Mouse (Mus musculus) cerebellum, postnatal 4 days (tissue): ENCODE results near the gene Gabbr2.
A peak's percentile ranks its signal among the peaks of the same experiment; 100 is the strongest.

ENCODE experiments used
- DNase-seq, 2 experiments: peaks; one replicate each; pipeline ENCODE4 v3.0.0; 2022; ENCODE audit warnings: low spot score in 2 of 2, mixed read lengths in 1 of 2

Gabbr2 gene

DNA sequence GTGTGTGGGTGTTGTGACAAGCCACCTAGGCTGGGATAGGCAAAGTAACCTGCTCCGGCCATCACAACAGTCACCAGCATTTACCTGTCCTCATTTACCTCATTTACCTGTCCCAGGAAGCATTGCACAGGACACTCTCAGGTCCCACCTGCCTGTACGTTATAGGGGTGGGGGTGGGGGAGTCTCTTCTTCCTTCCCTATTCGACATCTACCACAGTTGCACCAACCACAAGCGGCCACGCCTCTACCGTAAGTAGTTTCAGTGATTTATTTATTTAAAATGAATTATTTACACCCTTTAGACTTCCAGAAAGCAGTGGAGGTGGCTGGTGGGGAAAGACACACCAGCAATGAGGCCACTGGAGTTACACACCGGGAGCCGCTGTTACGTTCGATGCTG lies 123.9 kb downstream of the Gabbr2 start:
- no peak for DNase-seq

DNA sequence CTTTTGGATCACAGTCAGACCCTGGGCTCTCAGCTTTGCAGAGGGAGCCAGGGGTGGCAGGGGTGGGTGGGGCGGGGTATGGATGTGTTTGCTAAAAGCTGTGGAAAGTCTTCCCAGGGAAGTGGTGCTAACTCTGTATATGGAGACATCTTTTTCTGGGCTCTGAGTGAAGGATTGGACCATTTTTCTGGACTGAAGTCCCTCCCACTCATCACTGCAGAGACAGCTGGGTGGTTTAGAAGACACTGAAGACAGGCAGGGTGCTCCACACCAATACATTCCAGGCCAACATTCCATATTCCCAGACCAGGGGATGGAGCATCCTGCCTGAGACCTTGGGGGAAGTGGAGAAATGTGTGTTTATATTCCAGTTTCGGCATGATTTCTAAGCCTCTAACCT lies 125.6 kb downstream of the Gabbr2 start:
- no peak for DNase-seq

DNA sequence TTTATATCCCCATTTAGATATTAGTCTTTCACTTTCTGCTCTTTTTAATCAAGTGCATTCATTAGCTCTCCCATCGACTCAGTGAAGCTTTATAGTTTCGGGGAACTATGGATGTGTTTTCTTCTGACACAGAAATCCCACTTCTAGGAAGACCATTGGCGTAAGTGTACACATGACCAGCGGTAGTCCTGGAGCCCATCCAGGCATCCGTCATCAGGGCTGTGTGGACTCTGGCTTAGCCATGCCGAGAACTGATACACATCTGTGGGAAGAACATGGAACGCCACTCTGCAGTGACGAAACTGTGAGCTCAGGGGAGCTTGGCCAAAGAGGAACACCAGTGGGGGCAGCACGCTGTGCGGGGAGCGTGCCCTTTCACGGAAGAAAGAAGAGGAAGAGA lies 128.0 kb downstream of the Gabbr2 start:
- no peak for DNase-seq

DNA sequence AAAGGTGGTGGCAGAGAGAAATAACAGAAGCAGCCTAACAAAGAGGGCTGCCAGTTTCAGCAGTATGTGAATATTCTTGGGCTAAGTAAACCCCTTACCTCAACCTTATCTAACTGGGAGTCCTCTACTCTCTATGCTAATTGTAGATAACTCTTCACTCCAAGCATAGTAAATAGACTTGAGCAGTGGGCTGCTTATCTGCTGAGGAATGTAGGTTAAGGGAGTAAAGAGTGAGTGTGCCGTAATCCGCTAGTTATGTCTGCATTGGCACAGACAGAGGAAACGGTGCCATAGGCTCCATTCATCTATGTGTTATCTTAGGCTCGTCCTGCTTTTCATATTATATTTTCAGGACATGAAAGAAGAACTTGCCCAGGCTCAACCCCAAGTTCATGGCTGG lies 129.0 kb downstream of the Gabbr2 start:
- no peak for DNase-seq

DNA sequence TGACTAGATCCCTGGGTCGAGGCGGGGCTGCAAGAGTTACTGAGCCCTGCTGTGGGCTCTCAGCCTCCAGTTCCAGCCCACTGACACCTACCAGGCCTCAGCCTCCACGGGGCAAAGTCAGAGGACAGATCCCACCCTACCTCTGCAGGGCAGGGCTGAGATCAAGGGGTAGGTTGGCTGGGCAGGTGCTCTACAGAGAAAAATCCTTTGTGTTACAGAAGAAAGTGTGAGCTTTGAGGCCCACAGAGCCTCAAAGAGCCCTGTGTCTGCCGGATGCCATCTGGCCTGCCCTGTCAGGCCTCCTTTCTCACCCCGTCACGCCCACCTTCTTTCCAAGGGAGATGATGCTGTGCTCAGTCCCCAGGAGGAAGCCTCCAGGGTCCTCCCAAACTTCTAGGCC lies 131.1 kb downstream of the Gabbr2 start:
- no peak for DNase-seq

DNA sequence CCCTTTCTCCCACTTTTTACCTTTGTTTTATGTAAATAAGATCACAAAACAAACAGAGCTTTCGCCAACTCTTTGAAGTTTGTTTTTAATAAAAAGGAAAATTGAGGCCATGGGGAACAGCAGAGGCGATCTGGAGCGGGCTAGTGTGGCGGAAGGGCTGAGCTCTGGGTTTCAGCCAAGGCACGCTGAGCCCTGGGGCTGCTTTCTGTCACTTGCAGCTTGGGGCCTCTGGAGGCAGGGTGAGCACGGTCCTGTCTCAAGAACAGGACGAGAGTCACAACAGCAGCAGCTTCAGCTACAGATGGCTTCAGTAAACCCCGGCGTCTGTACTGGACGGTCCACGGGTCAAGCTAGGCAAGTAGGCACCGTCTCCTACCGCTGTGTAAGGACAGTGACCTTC lies 132.8 kb downstream of the Gabbr2 start:
- peak; percentile 39 to 75 for DNase-seq

DNA sequence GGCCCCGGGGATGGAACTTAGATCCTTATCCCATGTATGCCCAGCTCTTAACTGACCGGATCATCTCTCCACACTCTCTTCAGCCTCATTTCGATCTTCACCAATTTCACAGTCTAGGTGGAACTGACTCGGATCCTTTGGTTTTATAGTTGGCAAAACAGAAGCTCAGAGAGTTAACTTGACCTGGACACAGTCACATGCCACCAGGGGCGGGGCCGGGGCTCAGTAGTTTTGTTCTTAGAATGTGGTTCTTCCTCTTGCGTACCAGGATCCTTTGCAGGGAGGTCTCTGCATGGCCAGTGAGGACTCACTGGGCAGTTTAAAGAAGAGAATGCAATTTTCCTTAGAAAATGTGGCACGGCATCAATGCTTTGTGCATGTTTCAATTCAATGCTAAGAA lies 135.5 kb downstream of the Gabbr2 start:
- DNase-seq = no peak

DNA sequence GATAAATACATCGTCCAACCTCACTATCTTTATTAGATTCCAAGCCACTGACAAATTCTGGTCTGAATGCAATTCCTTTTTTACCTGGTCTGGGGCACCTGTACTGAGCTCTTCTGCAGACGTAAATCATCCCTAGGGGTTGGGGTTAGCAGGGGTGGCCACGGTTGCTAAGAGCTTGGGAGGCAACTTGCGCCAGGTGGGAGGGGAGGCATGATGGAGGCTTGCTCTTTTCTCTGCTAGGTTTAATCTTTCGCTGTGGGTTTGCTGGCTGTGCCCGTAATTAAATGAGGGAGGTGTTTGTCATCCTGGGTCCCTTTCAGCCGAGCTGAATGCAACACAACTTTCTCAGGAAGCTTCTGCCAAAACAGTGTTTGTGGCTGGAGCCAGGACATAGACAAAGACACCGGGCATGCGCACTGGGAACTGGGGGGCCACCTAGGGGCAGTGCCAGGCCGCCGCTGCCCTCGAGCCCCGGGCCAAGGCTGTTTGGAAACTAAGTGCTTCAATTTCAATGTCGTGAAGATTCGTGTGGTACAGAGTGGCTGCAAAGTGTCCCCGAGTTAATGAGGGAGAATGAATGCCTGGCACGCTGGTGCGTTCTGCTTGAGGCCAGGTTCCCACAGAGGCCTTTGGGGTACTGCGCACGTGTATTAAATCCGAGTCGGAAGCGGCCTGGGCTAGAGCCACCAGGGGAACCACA lies 136.8 kb downstream of the Gabbr2 start:
- DNase-seq = peak; percentile 52 to 66

DNA sequence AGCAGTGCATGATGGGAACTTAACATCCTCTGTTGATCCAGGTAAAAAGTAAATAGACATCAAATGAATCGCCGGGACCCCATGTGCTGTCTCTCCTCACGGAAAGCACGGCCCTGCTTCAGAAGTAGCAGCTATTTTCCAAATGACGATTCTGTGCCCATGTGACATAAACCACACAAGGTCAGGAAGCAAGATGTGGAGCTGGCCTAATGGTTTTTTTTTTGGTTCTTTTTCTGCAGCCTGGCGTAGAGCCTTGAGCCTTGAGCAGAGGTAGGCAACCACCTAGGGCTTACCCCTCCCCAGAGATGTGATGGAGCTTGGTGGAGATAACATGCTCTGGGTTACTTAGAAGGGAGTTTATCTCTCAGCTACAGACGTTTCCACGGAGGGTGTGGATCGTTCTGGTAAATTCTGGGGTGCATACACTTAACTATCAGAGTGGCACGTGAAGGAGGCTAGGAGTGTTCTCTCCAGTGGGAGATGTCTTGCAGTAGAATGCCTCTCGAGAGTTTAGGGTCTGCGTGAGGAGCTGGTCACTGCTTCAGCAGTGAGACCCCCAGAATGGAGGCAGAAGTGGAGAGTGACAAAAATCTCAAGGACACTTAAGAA lies 137.7 kb downstream of the Gabbr2 start:
- no peak for DNase-seq

DNA sequence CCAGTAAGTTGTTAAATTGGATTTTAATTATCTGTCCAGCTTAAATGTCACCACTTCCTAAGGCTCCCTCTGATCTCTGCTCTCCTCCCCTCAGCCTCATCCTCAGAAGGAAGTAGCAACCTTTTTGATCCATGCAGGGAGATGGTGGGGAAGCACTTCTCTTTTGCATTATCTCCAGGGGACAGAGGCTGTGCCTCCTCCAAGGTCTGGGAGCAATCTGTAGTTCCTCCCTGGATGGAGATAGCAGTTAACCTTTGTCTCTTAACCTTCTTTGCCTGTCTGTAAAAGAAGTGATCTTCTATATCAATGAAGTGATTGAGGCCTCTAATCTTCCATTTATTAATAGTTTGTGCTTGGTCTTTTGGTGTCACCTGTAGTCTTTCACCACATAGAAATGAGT lies 143.9 kb downstream of the Gabbr2 start:
- no peak for DNase-seq

DNA sequence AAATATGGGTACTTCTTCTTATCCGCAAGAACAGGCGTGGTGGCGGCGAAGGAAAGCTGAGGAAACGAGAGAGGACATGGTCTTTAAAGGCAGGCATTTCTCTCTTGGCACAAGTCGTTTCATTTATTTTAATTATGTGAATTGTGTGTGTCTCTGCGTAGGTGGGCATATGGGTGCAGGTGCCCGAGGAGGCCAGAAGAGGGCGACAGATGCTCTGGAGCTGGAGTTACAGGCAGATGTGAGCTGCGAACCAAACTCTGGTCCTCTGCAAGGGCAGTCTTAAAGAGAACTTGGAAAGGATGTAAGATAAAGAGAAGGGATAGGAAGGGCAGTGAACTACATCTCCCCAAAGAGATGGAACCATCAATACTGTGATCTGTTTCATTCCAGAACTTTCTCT lies 145.3 kb downstream of the Gabbr2 start:
- DNase-seq = no peak

DNA sequence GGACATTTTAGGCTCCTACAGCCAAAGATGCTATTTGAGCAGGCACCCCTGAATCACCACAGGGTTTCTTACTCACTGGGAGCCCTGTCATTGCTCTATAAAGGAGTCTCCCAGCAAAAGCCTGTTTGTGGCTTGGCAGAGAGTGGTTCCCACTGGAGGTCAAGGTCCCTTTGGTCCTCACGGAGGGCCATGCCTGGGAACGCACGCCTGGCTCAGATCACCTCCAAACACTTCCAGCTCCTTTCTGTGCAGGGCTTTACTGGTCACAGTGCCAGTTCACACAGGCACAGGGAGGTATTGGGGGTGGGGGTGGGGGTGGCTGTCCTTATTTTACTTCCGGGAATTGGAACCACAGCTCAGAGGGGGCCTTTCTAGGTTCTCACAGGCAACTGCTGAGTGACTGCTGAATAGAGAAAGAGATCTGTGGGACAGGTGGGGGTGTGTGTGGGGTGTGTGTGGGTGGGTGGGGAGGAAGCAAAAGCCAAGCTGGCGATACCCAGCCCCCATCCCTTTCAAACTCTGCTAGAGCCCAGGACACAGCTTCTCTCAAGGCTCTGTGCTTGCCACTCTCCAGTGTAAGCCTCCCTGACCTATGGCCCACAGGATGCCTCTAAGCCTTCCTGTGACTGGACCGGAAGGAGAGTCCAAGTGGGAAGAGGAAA lies 146.6 kb downstream of the Gabbr2 start:
- no peak for DNase-seq

DNA sequence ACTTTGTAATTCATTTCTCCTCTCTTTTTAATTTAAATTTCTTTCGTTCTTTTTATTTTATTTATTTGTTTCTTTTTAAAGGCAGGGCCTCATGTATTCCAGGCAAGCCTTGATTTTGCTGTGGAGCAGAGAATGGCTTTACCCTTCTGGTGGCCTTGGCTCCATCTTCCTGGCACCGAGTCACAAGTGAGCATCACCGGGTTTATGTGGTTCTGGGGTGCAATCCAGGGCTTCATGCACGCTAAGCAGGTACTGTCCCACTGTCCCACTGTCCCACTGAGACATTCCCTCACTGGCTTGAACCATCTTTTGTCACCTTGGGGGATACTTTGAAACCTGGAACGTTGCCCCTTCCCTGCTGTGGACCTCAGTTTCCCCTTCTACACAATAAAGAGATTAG lies 147.1 kb downstream of the Gabbr2 start:
- DNase-seq = no peak

DNA sequence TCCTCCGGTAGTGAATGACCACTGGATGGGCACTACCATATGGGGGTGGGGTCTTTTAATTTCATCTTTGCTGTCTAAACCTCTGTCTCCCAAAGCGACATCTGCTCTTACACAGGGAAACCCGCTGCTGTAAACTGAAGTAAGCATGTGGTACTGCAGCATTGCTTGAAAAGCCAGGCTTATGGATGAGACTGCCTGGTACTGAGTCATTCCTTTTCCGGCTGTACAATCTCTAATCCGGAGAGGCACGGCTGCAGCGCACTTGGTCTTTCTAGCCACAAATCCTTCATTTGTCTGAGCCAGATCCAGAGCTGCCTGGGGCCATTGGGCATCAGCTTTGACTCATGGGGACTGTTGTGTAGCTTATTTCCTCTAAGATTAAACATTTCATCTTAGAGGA lies 149.1 kb downstream of the Gabbr2 start:
- DNase-seq = no peak

DNA sequence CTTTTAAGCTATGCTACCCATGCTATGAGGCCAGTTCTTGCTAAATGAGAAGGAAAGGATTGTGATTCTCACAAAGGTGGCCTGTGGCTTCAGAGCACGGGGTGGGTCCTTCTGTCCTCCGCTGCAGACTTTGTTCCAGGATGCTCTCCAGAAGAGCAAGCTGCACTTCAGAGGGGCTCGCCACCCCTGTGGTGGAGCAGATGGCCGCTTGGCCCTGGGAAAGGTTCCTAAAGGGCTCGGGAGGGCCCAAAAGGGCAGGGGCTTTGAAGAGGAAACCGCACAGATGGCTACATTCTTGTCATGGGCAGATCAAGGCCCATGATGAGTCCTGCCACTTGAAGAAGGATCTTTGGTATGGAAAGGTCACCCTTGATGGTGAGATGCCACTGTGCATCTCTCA lies 151.5 kb downstream of the Gabbr2 start:
- DNase-seq = no peak

DNA sequence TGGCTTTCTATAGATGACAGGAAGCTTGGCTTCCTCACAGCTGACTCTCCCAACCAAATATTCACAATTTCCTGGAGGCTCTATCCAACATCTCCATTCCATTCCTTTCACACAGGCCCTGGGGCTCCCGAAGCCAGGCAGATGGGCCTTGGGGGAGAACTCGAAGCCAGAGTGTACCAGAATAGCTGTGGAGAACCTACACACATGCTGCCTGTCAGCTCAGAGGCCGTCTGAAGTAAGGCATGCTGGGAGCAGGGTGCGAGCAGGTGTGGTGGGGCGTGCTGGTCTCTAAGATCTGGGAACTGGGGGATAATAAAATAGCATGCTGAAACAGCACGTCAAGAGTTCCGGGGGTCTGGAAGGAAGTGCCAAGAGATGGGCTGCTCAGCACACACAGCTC lies 154.3 kb downstream of the Gabbr2 start:
- no peak for DNase-seq

DNA sequence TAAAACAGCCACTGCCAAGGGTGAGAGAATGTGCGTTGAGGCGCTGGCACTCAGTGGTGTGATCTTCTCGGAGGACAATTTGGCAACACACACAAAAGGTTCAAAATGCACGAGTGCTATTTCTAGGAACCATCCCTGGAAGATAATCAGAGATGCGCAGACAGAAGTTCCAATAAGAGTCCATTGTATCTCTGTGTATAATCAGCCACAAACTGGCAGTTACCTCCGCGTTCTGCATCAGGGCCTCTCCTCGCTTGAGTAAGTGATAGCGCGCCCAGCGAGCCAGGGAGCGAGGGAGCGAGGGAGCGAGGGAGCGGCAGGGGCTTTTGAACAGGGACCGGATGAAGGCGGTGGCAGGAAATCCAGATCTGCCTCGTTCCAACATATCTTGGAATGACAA lies 155.6 kb downstream of the Gabbr2 start:
- no peak for DNase-seq

DNA sequence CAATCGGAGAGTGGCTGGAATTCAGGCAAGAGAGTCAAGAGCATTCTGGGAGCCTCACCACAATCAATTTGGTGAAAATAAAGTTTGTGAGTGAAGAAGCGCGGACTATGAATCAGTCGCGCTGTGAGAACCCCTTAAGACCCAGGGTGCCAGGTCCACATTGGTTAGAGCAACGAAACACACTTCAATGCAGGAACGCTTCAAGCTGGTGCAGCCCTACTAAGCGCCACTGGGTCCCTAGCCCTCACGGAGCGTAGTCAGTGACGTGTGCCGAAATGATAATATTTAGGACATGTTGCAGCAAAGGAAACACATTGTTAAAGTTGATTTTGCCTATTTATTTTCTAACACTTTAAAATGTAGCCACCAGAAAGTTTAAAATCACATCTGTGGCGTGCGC lies 156.6 kb downstream of the Gabbr2 start:
- no peak for DNase-seq

DNA sequence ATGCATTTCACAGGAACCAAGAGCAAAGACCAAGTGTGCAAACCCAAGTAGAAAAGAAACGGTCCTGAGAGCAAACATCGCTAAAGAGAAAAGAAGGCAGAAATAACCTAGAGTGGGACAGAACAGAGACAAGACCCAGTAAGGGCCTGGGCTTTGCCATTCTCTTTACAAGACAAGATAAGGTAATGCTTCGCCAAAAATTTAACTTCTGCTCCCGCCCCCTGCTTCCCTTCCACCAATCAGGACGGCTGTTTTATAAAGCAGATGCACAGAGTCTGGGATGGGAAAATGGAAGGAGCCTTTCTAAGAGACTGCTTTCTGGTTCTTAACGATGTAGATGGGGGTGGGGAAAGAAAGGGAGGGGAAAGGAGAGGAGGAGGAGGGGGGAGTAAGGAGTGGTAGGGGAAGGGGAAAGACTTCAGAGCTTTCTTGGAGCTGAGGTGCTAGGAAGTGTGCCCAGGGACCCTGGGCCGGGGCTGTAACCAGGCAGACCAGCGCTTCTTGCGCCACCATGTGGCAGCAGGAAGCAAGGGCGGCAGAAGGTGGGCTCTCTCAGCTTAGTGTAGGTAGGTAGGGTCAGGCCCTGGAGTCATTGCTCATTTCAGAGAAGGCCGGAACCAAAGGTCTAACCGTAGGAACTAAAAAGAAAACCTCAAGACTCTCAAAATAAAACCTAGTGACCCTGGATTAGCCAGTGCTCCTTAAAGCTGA lies 158.7 kb downstream of the Gabbr2 start:
- no peak for DNase-seq

DNA sequence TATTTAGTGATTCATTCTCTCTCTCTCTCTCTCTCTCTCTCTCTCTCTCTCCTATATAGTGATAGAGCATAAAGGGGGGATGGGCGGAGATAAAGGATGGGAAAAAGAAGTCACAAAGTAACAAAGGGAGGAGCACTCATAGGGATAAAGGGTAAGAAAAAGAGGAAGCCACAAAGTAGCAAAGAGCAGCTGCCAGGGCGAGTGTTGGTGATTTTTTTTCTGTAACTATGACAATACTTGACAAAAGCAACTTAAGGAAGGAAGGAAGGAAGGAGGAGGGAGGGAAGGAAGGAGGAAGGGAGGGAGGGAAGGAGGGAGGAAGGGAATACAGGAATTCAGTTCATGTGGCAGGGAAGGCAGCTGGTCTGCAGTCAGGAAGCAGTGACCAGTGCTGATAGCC lies 162.0 kb downstream of the Gabbr2 start:
- DNase-seq = no peak

DNA sequence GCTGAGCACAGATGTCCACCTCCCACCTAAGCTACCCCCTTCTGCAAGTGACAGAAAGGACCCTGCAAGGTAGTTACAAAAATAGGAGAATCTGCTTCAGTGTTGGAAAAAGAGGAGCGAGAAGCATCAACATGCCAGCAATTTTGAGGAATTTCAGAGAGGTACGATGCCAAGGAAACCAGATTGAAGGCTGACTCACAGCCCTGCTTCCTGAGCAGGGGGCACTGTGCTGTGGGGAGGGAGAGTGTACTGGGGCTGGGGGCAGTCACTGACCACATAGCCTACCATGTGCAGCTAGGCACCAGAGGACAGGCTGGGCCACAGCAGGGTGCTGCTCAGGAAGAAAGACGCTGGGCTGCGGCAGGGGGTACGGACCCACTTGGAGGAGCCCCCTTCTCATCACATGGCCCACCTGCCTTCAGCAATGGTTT lies 163.5 kb downstream of the Gabbr2 start:
- no peak for DNase-seq

DNA sequence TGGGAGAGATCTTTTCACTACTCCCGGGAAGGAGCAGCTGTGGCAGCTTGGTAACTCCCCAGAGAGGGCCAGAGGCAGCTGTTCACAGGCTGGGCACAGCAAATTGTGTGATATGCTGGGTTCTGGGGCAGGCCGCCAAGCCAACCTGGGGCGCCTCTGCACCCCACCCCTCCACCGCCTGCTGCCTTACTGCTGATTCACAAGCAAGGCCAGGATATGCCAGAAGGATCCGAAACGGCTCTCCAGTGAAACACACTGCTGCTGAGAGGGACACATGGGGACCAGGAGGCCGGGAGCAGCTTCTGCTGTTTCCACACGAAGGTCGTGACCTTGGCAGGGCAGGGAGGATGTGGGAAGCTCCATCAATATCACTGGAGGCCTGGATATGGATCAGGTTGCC lies 164.2 kb downstream of the Gabbr2 start:
- peak in 1 of 2 experiments; percentile 38 for DNase-seq
